Mouse (Mus musculus): ENCODE results near the gene Slc2a3. TPM values are rescaled to one million over a fixed set of nuclear protein-coding genes. Genes with fewer than 3 reads are reported as not detected.

Slc2a3 gene
- polyA plus RNA-seq (2014; fragmentation: Nextera tagmentation; extraction: Ambion mirVana): 12.8 and 14.2 TPM in 2 replicates

DNA sequence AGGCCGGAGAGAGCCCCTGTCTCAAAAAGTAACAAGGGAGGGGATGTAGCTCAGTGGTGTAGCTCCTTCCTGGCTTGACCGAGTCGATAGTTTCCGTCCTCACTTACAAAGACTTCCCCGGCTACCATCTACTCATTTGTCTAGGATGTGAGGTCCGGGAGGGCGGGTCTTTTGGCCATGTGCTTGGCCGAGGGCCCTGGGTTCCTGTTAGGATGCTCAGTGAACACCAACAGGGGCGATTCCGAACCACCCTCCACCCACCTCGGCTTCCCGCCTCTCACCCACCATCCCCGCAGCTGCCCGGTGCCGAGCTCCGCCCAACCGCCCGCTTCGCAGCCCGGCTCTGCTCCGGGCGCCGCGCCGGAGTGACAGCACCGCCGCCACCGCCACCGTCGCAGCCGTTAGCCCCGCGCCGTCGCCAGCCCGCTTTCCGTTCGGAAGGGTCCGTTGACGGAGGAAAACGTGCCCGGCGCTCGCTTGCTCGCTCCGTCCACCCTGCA lies at the start of gene Slc2a3:
Gene Slc2a3 (minus strand): TSS at position 340 of the 500 bp plus-strand sequence.
- Histone ChIP-seq H3K4me3 (ENCODE audit: low read depth, low read length) (peak within 1 kb of the TSS; percentile 50), H3K4me1 (ENCODE audit: control insufficient read depth, insufficient read depth, low read length) (peaks cover 4% of the 10 kb centered on the region; the same call in 1 of the 2 replicates), H3K27me3 (ENCODE audit: control insufficient read depth, insufficient read depth, low read length) (no peaks in the 10 kb centered on the region), H3K27ac (ENCODE audit: low read length) (no peak within 1 kb of the TSS), H3K36me3 (ENCODE audit: control insufficient read depth, insufficient read depth, low read length) (no peaks in the 10 kb centered on the region), H3K9me3 (ENCODE audit: control insufficient read depth, low read depth, low read length) (no peaks in the 10 kb centered on the region), H3K4me2 (replicated peaks; ENCODE audit: low read depth, low read length) (peak within 1 kb of the TSS; percentile 98), H3K9ac (replicated peaks; ENCODE audit: low read depth, low read length) (peak within 1 kb of the TSS; percentile 53)
- under 1% methylated on average over 46 of the region's 46 CpGs for WGBS
- ATAC-seq (ENCODE audit: insufficient number of reproducible peaks, insufficient read depth, low FRiP score, low read depth): peak; percentile 63; the same call in 1 of the 2 replicates

DNA sequence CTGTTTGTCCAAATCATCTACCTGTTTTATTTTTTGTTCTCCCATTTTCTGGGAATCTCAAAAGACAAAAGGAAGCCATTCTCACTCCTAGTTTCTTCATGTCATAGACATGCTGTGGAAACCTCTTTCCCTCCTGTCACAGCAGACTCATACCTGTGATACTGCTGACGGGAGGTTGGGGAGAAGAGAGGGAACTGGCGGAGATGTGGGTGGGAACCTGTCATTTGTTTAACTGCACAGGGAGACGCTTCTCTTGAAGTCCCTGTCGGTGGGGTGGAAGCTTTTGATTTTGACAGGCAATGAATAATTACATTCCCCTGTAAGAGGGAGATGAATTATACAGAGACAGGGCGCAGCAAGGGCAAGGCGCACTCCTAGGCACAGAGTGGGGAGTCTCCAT lies 42.3 kb upstream of the Slc2a3 start:
- H3K4me1 ChIP-seq (ENCODE audit: control insufficient read depth, insufficient read depth, low read length): no peaks in the 10 kb centered on the region
- ATAC-seq (ENCODE audit: insufficient number of reproducible peaks, insufficient read depth, low FRiP score, low read depth): no peak
- 43% methylated on average over 6 of the region's 6 CpGs for WGBS
- no peak overlapping the region for H3K9ac ChIP-seq (replicated peaks; ENCODE audit: low read depth, low read length)
- H3K4me3 ChIP-seq (ENCODE audit: low read depth, low read length): no peak overlapping the region
- no peaks in the 10 kb centered on the region for H3K9me3 ChIP-seq (ENCODE audit: control insufficient read depth, low read depth, low read length)
- H3K36me3 ChIP-seq (ENCODE audit: control insufficient read depth, insufficient read depth, low read length): peaks cover 29% of the 10 kb centered on the region
- H3K27ac ChIP-seq (ENCODE audit: low read length): no peak overlapping the region
- H3K27me3 ChIP-seq (ENCODE audit: control insufficient read depth, insufficient read depth, low read length): no peaks in the 10 kb centered on the region
- no peak overlapping the region for H3K4me2 ChIP-seq (replicated peaks; ENCODE audit: low read depth, low read length)

DNA sequence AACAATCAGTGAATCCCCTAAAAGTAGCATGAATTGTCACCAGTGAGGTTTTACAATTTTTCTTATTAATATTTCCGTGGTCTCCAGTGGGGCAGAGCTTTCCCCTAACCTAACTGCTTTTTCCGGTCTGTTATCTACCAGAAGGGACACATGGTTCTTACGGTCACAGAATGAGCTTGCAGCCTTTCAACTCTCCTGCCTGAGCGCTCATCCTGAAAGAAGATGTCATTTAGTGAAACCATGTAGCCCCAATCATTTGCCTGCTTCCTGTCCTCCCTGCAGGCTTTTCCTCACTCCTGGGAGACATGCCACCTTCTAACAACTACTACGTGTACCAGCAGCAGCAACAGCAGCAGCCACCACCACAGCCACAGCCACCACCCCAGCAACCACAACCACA lies 36.1 kb upstream of the Slc2a3 start:
- no peak for ATAC-seq (ENCODE audit: insufficient number of reproducible peaks, insufficient read depth, low FRiP score, low read depth)
- H3K4me2 ChIP-seq (replicated peaks; ENCODE audit: low read depth, low read length): no peak overlapping the region
- H3K27ac ChIP-seq (ENCODE audit: low read length): no peak overlapping the region
- no peak overlapping the region for H3K4me3 ChIP-seq (ENCODE audit: low read depth, low read length)
- WGBS: 89% methylated on average over 5 of the region's 5 CpGs
- H3K9ac ChIP-seq (replicated peaks; ENCODE audit: low read depth, low read length): no peak overlapping the region
- H3K36me3 ChIP-seq (ENCODE audit: control insufficient read depth, insufficient read depth, low read length): peaks cover 51% of the 10 kb centered on the region
- no peaks in the 10 kb centered on the region for H3K27me3 ChIP-seq (ENCODE audit: control insufficient read depth, insufficient read depth, low read length)
- no peaks in the 10 kb centered on the region for H3K9me3 ChIP-seq (ENCODE audit: control insufficient read depth, low read depth, low read length)
- no peaks in the 10 kb centered on the region for H3K4me1 ChIP-seq (ENCODE audit: control insufficient read depth, insufficient read depth, low read length)

DNA sequence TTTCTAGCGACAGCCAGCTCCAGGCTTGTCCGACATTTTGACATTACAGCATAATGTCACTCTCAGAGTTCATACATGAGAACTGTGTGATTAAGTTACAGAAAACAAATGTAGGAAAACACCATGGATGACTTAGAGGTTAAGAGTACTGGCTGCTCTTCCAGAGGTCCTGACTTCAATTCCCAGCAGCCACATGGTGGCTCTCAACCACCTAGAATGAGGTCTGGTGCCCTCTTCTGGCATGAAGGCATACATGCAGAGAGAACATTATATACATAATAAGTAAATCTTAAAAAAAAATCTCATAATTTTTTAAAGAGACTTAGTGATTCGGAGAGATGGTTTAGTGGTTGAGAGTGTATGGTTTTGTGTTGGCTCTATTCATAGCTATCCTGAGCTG lies 35.5 kb upstream of the Slc2a3 start:
- no peak overlapping the region for H3K4me3 ChIP-seq (ENCODE audit: low read depth, low read length)
- no peak overlapping the region for H3K4me2 ChIP-seq (replicated peaks; ENCODE audit: low read depth, low read length)
- ATAC-seq (ENCODE audit: insufficient number of reproducible peaks, insufficient read depth, low FRiP score, low read depth): no peak
- peaks cover 51% of the 10 kb centered on the region for H3K36me3 ChIP-seq (ENCODE audit: control insufficient read depth, insufficient read depth, low read length)
- no peak overlapping the region for H3K27ac ChIP-seq (ENCODE audit: low read length)
- no peaks in the 10 kb centered on the region for H3K9me3 ChIP-seq (ENCODE audit: control insufficient read depth, low read depth, low read length)
- 98% methylated on average over 3 of the region's 3 CpGs for WGBS
- H3K27me3 ChIP-seq (ENCODE audit: control insufficient read depth, insufficient read depth, low read length): no peaks in the 10 kb centered on the region
- H3K4me1 ChIP-seq (ENCODE audit: control insufficient read depth, insufficient read depth, low read length): no peaks in the 10 kb centered on the region
- no peak overlapping the region for H3K9ac ChIP-seq (replicated peaks; ENCODE audit: low read depth, low read length)

DNA sequence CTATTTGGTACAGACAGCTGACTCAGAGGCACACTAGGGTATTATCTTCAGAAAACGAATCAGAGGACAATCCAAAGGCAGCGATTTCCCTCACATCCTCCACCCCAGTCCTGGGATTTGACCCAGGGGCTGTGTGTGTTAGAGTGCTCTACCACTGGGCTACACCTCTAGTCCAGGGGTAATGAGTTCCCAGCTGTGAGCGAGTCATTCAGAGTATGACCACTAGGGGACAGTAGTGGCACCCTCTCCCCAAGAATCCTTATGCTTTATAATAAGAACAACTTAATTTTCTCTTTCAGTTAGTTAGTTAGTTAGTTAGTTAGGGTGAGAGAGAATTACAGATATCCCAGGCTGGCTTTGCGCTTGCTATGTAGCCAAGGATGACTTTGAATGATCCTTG lies 32.9 kb upstream of the Slc2a3 start:
- no peaks in the 10 kb centered on the region for H3K4me1 ChIP-seq (ENCODE audit: control insufficient read depth, insufficient read depth, low read length)
- no peak overlapping the region for H3K27ac ChIP-seq (ENCODE audit: low read length)
- 60% methylated on average over 4 of the region's 4 CpGs for WGBS
- H3K27me3 ChIP-seq (ENCODE audit: control insufficient read depth, insufficient read depth, low read length): no peaks in the 10 kb centered on the region
- no peak for ATAC-seq (ENCODE audit: insufficient number of reproducible peaks, insufficient read depth, low FRiP score, low read depth)
- H3K9me3 ChIP-seq (ENCODE audit: control insufficient read depth, low read depth, low read length): no peaks in the 10 kb centered on the region
- H3K4me3 ChIP-seq (ENCODE audit: low read depth, low read length): no peak overlapping the region
- H3K4me2 ChIP-seq (replicated peaks; ENCODE audit: low read depth, low read length): no peak overlapping the region
- H3K9ac ChIP-seq (replicated peaks; ENCODE audit: low read depth, low read length): no peak overlapping the region
- H3K36me3 ChIP-seq (ENCODE audit: control insufficient read depth, insufficient read depth, low read length): peaks cover 37% of the 10 kb centered on the region

DNA sequence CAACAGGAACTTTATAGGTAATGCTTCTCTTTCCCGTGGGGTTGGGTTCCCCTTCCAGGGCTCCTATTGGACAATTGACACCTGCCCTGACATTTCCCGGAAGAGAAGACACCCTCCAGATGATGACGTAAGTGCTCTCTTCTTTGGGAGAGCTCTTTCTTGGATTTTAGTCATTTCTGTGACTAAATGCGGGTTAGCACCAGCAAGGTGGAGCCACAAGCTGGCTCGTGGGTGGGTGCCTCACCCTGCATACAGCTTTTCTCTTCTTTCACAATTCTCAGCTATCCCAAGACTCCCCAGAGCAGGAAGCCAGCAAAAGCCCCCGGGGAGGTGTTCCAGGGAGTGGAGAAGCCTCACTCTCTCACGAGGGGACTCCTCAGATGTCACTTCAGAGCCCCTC lies 31.4 kb upstream of the Slc2a3 start:
- H3K27me3 ChIP-seq (ENCODE audit: control insufficient read depth, insufficient read depth, low read length): no peaks in the 10 kb centered on the region
- H3K4me1 ChIP-seq (ENCODE audit: control insufficient read depth, insufficient read depth, low read length): no peaks in the 10 kb centered on the region
- H3K27ac ChIP-seq (ENCODE audit: low read length): no peak overlapping the region
- no peak overlapping the region for H3K9ac ChIP-seq (replicated peaks; ENCODE audit: low read depth, low read length)
- no peaks in the 10 kb centered on the region for H3K9me3 ChIP-seq (ENCODE audit: control insufficient read depth, low read depth, low read length)
- H3K36me3 ChIP-seq (ENCODE audit: control insufficient read depth, insufficient read depth, low read length): peaks cover 35% of the 10 kb centered on the region
- no peak overlapping the region for H3K4me2 ChIP-seq (replicated peaks; ENCODE audit: low read depth, low read length)
- no peak for ATAC-seq (ENCODE audit: insufficient number of reproducible peaks, insufficient read depth, low FRiP score, low read depth)
- no peak overlapping the region for H3K4me3 ChIP-seq (ENCODE audit: low read depth, low read length)
- 75% methylated on average over 7 of the region's 7 CpGs for WGBS

DNA sequence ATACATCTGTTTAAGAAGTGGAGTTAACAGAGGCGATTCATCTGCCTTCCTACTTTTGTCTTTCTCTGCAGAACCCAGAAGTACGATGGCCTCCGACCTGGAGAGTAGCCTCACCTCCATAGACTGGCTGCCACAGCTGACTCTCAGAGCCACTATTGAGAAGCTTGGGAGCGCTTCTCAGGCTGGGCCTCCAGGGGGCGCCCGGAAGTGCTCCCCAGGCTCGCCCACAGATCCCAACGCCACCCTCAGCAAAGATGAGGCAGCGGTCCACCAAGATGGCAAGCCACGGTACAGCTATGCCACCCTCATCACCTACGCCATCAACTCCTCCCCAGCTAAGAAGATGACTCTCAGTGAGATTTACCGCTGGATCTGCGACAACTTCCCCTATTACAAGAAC lies 26.6 kb upstream of the Slc2a3 start:
- no peak for ATAC-seq (ENCODE audit: insufficient number of reproducible peaks, insufficient read depth, low FRiP score, low read depth)
- Histone ChIP-seq H3K36me3 (ENCODE audit: control insufficient read depth, insufficient read depth, low read length) (peaks cover 4% of the 10 kb centered on the region; the same call in 1 of the 2 replicates), H3K9ac (replicated peaks; ENCODE audit: low read depth, low read length) (no peak overlapping the region), H3K4me2 (replicated peaks; ENCODE audit: low read depth, low read length) (no peak overlapping the region), H3K27ac (ENCODE audit: low read length) (no peak overlapping the region), H3K9me3 (ENCODE audit: control insufficient read depth, low read depth, low read length) (no peaks in the 10 kb centered on the region), H3K27me3 (ENCODE audit: control insufficient read depth, insufficient read depth, low read length) (no peaks in the 10 kb centered on the region), H3K4me3 (ENCODE audit: low read depth, low read length) (no peak overlapping the region), H3K4me1 (ENCODE audit: control insufficient read depth, insufficient read depth, low read length) (peaks cover 11% of the 10 kb centered on the region)
- WGBS: 48% methylated on average over 13 of the region's 13 CpGs

DNA sequence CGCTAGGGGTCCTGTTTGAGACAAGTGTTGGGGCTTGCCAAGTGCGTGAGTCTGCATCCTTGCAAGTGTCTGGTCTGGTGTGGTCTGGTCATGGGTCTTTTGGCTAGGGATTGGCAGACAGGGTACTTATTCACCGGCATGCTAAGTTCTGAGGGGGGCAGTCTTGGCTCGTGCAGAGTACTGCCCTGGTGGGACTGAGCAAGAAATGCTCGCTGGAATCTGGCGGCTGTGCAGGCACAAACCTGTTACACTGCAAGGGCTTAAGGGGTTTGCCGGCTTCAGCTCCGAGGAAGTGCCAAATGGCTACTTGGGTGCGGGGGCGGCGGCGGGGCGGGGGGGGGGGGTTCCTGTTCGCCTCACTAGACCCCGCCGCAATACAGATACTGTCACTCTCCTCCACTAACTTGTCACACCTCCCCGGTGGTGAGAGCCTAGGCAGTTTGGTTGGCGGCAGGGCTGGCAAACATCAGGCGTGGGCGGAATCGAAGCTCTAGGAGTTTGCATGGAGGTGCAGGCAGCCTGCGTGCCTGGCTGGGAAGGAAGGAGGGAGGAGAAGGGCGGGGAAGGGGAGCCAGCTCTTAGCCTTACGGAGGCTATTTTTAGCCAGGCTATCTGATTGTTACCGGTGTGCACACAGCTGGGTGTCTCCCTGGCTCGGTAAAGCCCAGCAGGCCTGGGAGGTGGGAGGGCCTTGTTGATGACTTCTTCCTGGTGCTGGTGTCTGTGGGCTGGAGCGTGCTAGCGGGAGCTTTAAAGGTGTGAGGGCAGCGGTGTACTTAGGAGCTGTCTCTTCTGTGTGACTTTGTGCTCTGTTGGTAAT lies 24.7 kb upstream of the Slc2a3 start:
- peak overlapping the region; percentile 29 for H3K4me3 ChIP-seq (ENCODE audit: low read depth, low read length)
- no peaks in the 10 kb centered on the region for H3K9me3 ChIP-seq (ENCODE audit: control insufficient read depth, low read depth, low read length)
- H3K4me1 ChIP-seq (ENCODE audit: control insufficient read depth, insufficient read depth, low read length): peaks cover 15% of the 10 kb centered on the region
- peak; percentile 94 for ATAC-seq (ENCODE audit: insufficient number of reproducible peaks, insufficient read depth, low FRiP score, low read depth)
- H3K27ac ChIP-seq (ENCODE audit: low read length): peak overlapping the region; percentile 72; the same call in 1 of the 2 replicates
- peak overlapping the region; percentile 76 for H3K4me2 ChIP-seq (replicated peaks; ENCODE audit: low read depth, low read length)
- peak overlapping the region; percentile 4; the same call in 1 of the 2 replicates for H3K9ac ChIP-seq (replicated peaks; ENCODE audit: low read depth, low read length)
- H3K27me3 ChIP-seq (ENCODE audit: control insufficient read depth, insufficient read depth, low read length): no peaks in the 10 kb centered on the region
- peaks cover 3% of the 10 kb centered on the region; the same call in 1 of the 2 replicates for H3K36me3 ChIP-seq (ENCODE audit: control insufficient read depth, insufficient read depth, low read length)
- WGBS: 1% methylated on average over 29 of the region's 29 CpGs

Data from stomach, embryonic 14.5 days (tissue).